In the genomic region with DNA sequence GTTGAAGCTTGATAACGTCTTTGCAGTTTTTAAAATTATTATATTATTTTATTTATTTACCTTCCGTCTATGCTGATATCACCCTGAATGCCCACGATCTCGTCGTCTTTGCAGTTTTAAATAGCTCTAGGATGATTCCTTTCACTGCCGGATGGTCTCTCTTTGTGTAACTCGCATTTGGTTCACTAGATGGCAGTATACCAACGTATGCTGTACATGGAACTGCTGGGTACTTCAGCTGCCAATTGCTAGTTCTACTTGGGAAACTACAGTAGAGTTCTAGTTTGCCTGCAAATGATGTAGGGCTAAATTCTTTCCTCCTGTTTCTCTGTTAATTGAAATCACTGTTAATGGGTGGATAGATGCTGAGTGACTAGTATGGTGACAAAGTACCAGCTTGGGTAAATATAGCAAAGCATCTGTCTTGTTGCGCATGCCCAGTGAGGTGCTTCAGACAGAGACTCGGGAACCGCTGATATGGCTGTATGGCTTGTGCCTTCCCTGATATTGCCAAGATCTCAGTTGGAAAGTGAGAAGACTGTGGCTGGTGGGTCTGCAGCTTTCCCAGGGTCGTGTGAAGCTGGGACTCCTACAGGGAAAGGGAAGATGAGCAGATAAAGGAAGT, we compare ENCODE assay signal across 1 mouse cellular context.
TF ChIP-seq lines count a peak whose summit lies in the region.

No protein-coding gene starts in this region.

TF ChIP-seq in MEL, 35 proteins besides CTCF, POLR2A, EP300 and RAD21 (continued from another document):
- no peak for TF ChIP-seq USF1 (IDR thresholded peaks at IDR 0.05; ENCODE audit: low read depth, low read length)
- TF ChIP-seq MEF2A (IDR thresholded peaks at IDR 0.05; ENCODE audit: extremely low read depth, insufficient replicate concordance, low read depth, low read length, poor library complexity, severe bottlenecking), result no peak
- TF ChIP-seq CHD2 (IDR thresholded peaks at IDR 0.05; ENCODE audit: low read length), result no peak
- TF ChIP-seq JUND (IDR thresholded peaks at IDR 0.05; ENCODE audit: low read depth, low read length), result no peak
- no peak for TF ChIP-seq GATA1 (IDR thresholded peaks at IDR 0.05; ENCODE audit: low read depth, low read length)
- no peak for TF ChIP-seq USF2 (IDR thresholded peaks at IDR 0.05; ENCODE audit: borderline replicate concordance in 1 of 2, insufficient read depth in 1 of 2, low read depth in 1 of 2, low read length in 2 of 2)
- no peak for TF ChIP-seq ZKSCAN1 (IDR thresholded peaks at IDR 0.05; ENCODE audit: low read depth, low read length)
- no peak for TF ChIP-seq KAT2A (conservative IDR thresholded peaks at IDR 0.05; ENCODE audit: low read depth, low read length)
- no peak for TF ChIP-seq MAFK (IDR thresholded peaks at IDR 0.05; ENCODE audit: borderline replicate concordance, low read depth, low read length)
- no peak for TF ChIP-seq POLR2AphosphoS2 (IDR thresholded peaks at IDR 0.05; ENCODE audit: low read length)
- TF ChIP-seq MYB (IDR thresholded peaks at IDR 0.05; ENCODE audit: low read depth, low read length), result no peak
- no peak for TF ChIP-seq SIN3A (IDR thresholded peaks at IDR 0.05; ENCODE audit: low read length)
